Mouse (Mus musculus): Measurements from ENCODE around the gene Tmtc3. TPM values are rescaled to one million over a fixed set of nuclear protein-coding genes. Genes with fewer than 3 reads are reported as not detected.

Gene Tmtc3
- total and polyA plus RNA-seq, 3 experiments, result not detected

GRCm38 (mm10) chr10:100491916-100492315 lies 4.8 kb upstream of the Tmtc3 start:
- dilution Hi-C loops (cut with MboI; ENCODE audit: extremely low pct_ligation_motif_present, extremely low pct_unique_long_range_greater_than_20kb, low sequenced_read_pairs), result no loop called here
- Histone ChIP-seq H3K27me3 (replicated peaks) (no peaks in the 10 kb centered on the region), H3K4me2 (ENCODE audit: insufficient read depth, low read depth, poor library complexity, severe bottlenecking) (no peak overlapping the region), H3K4me1 (ENCODE audit: control insufficient read depth in 1 of 2, insufficient read depth in 2 of 2) (no peaks in the 10 kb centered on the region), H3K79me2 (replicated peaks; ENCODE audit: control insufficient read depth, extremely low read depth, insufficient read depth, poor library complexity, severe bottlenecking) (no peaks in the 10 kb centered on the region), H3K9me3 (replicated peaks; ENCODE audit: low read length) (peaks cover 54% of the 10 kb centered on the region), H3K4me3 (replicated peaks in 1 of 3; ENCODE audit: low read depth in 2 of 3, low read length in 2 of 3, poor library complexity in 1 of 3) (no peak overlapping the region), H3K27ac (ENCODE audit: insufficient read depth, low read depth) (no peak overlapping the region), H3K36me3 (replicated peaks in 1 of 2; ENCODE audit: control insufficient read depth in 1 of 2, insufficient read depth in 1 of 2, low read length in 1 of 2) (no peaks in the 10 kb centered on the region), H3K9ac (ENCODE audit: insufficient read depth, low read depth) (no peak overlapping the region)
- TF ChIP-seq ZKSCAN1 (IDR thresholded peaks at IDR 0.05; ENCODE audit: borderline replicate concordance, low read depth, low read length) (no peak), UBTF (IDR thresholded peaks at IDR 0.05; ENCODE audit: low read depth, low read length) (no peak), BHLHE40 (IDR thresholded peaks at IDR 0.05; ENCODE audit: low read depth, low read length) (no peak), GABPA (IDR thresholded peaks at IDR 0.05; ENCODE audit: insufficient replicate concordance, low read depth, low read length) (no peak), HCFC1 (IDR thresholded peaks at IDR 0.05; ENCODE audit: low read depth, low read length) (no peak), MXI1 (IDR thresholded peaks at IDR 0.05; ENCODE audit: low read depth, low read length) (no peak), RCOR1 (conservative IDR thresholded peaks at IDR 0.05; ENCODE audit: low read depth, low read length) (no peak), ZMIZ1 (IDR thresholded peaks at IDR 0.05; ENCODE audit: low read depth, low read length) (no peak), MYC (IDR thresholded peaks at IDR 0.05; ENCODE audit: low read depth, low read length) (no peak)
- in situ Hi-C loops (cut with MboI; ENCODE audit: low pct_ligation_motif_present, low pct_unique_long_range_greater_than_20kb, low sequenced_read_pairs), result no loop called here
- DNase-seq (ENCODE audit: extremely low read depth), result no peak

- Histone ChIP-seq H3K4me2 (ENCODE audit: insufficient read depth, low read depth, poor library complexity, severe bottlenecking) (no peak overlapping the region), H3K27me3 (replicated peaks) (no peaks in the 10 kb centered on the region), H3K27ac (ENCODE audit: insufficient read depth, low read depth) (no peak overlapping the region), H3K9me3 (replicated peaks; ENCODE audit: low read length) (peaks cover 44% of the 10 kb centered on the region), H3K36me3 (replicated peaks in 1 of 2; ENCODE audit: control insufficient read depth in 1 of 2, insufficient read depth in 1 of 2, low read length in 1 of 2) (no peaks in the 10 kb centered on the region), H3K9ac (ENCODE audit: insufficient read depth, low read depth) (no peak overlapping the region), H3K4me1 (ENCODE audit: control insufficient read depth in 1 of 2, insufficient read depth in 2 of 2) (no peaks in the 10 kb centered on the region), H3K4me3 (replicated peaks in 1 of 3; ENCODE audit: low read depth in 2 of 3, low read length in 2 of 3, poor library complexity in 1 of 3) (no peak overlapping the region), H3K79me2 (replicated peaks; ENCODE audit: control insufficient read depth, extremely low read depth, insufficient read depth, poor library complexity, severe bottlenecking) (no peaks in the 10 kb centered on the region)
- in situ Hi-C loops (cut with MboI; ENCODE audit: low pct_ligation_motif_present, low pct_unique_long_range_greater_than_20kb, low sequenced_read_pairs) (no loop called here), dilution Hi-C loops (cut with MboI; ENCODE audit: extremely low pct_ligation_motif_present, extremely low pct_unique_long_range_greater_than_20kb, low sequenced_read_pairs) (no loop called here)
- DNase-seq (ENCODE audit: extremely low read depth), result no peak
- TF ChIP-seq MYC (IDR thresholded peaks at IDR 0.05; ENCODE audit: low read depth, low read length) (no peak), ETS1 (conservative IDR thresholded peaks at IDR 0.05; ENCODE audit: low read depth, low read length) (no peak), MAFK (IDR thresholded peaks at IDR 0.05; ENCODE audit: insufficient replicate concordance, low read length) (no peak), ZNF384 (IDR thresholded peaks at IDR 0.05; ENCODE audit: low read depth, low read length) (no peak), TCF12 (IDR thresholded peaks at IDR 0.05; ENCODE audit: low read depth, low read length) (no peak), GABPA (IDR thresholded peaks at IDR 0.05; ENCODE audit: insufficient replicate concordance, low read depth, low read length) (no peak), POLR2AphosphoS2 (IDR thresholded peaks at IDR 0.05; ENCODE audit: low read depth, low read length) (no peak), MXI1 (IDR thresholded peaks at IDR 0.05; ENCODE audit: low read depth, low read length) (no peak), USF1 (IDR thresholded peaks at IDR 0.05; ENCODE audit: low read depth, low read length) (no peak), RCOR1 (conservative IDR thresholded peaks at IDR 0.05; ENCODE audit: low read depth, low read length) (no peak), ELF1 (IDR thresholded peaks at IDR 0.05; ENCODE audit: low read depth, low read length) (no peak), ZC3H11A (IDR thresholded peaks at IDR 0.05; ENCODE audit: low read depth, low read length) (no peak), CHD2 (IDR thresholded peaks at IDR 0.05; ENCODE audit: low read length) (no peak), CTCF (conservative IDR thresholded peaks at IDR 0.05 in 1 of 2, IDR thresholded peaks at IDR 0.05 in 1 of 2; ENCODE audit: low read depth in 2 of 2, low read length in 2 of 2) (no peak), JUND (conservative IDR thresholded peaks at IDR 0.05; ENCODE audit: low read depth, low read length) (no peak), TBP (conservative IDR thresholded peaks at IDR 0.05; ENCODE audit: low read depth, low read length) (no peak), JUN (IDR thresholded peaks at IDR 0.05; ENCODE audit: insufficient read depth, low read depth, low read length) (no peak)
Observed at GRCm38 (mm10) chr10:100486701-100487096, 451 bp downstream of the Tmtc3 start.

Data from CH12.LX (cell line).